Mouse (Mus musculus) embryonic facial prominence, embryonic 14.5 days (tissue): ENCODE measurements around the gene Il11. TPM values are rescaled to one million over a fixed set of nuclear protein-coding genes. Genes with fewer than 3 reads are reported as not detected.
"Not testable (repeated sequence)": the region's sequence is repeated elsewhere in the genome, so short reads cannot be mapped to it uniquely, and the experiment has no call there.

Experiments
- ATAC-seq: fragments of 200-750 bp; cut with Nextera tagmentation; 2 replicates; pipeline ENCODE4 v1.8.0; 2017; ENCODE audit warnings: low read depth, moderate number of reproducible peaks, moderate TSS enrichment
- DNase-seq: peaks from one replicate; pipeline ENCODE4 v3.0.0-alpha.2; 2015; ENCODE audit warnings: low spot score
- H3K27ac ChIP-seq: fragments of 300-500 bp; sonication (generic); replicated peaks from 2 replicates; pipeline ENCODE4 v1.5.1; 2014; ENCODE audit warnings: low read depth, mild to moderate bottlenecking, low read length, moderate library complexity
- H3K27me3 ChIP-seq: fragments of 300-500 bp; sonication (generic); replicated peaks from 2 replicates; pipeline ENCODE4 v1.6.1; 2014; ENCODE audit warnings: low read length; ENCODE audit not compliant: control insufficient read depth, insufficient read depth
- H3K36me3 ChIP-seq: fragments of 300-500 bp; sonication (generic); 2 replicates; pipeline ENCODE4 v1.6.1; 2014; ENCODE audit warnings: low read length, mixed read lengths; ENCODE audit not compliant: control insufficient read depth, insufficient read depth
- H3K4me1 ChIP-seq: fragments of 300-500 bp; sonication (generic); 2 replicates; pipeline ENCODE4 v1.6.1; 2014; ENCODE audit warnings: antibody characterized with exemption, low read length; ENCODE audit not compliant: control insufficient read depth, insufficient read depth
- H3K4me2 ChIP-seq: fragments of 300-500 bp; sonication (generic); 2 replicates; pipeline ENCODE4 v1.6.1; 2014; ENCODE audit warnings: low read depth, mild to moderate bottlenecking, low read length, moderate library complexity, mixed read lengths
- H3K4me3 ChIP-seq: fragments of 300-500 bp; sonication (generic); 2 replicates; pipeline ENCODE4 v1.5.1; 2014; ENCODE audit warnings: low read depth, mild to moderate bottlenecking, low read length
- H3K9ac ChIP-seq: fragments of 300-500 bp; sonication (generic); 2 replicates; pipeline ENCODE4 v1.6.1; 2014; ENCODE audit warnings: low read depth, mild to moderate bottlenecking, low read length, moderate library complexity, mixed read lengths
- H3K9me3 ChIP-seq: fragments of 300-500 bp; sonication (generic); 2 replicates; pipeline ENCODE4 v1.6.1; 2016; ENCODE audit warnings: low read length; ENCODE audit not compliant: control insufficient read depth
- WGBS: fragments of 180-500 bp; shearing (Covaris S2); extraction: QIAGEN DNeasy Blood & Tissue Kit; methylation state at CpG from one replicate; pipeline ENCODE4 v1.1.7; 2014; 5-methylcytosine and 5-hydroxymethylcytosine counted together
- polyA plus RNA-seq: library from polyadenylated mRNA; unstranded; fragments of >200 nt; fragmentation: Nextera tagmentation; extraction: Ambion mirVana; gene quantifications from 2 replicates; pipeline ENCODE4 v1.2.1, GENCODE M21; 2014

Il11 gene
- 0.13 TPM in 1 of 2 replicates, not detected in the other for polyA plus RNA-seq

- Histone ChIP-seq H3K27me3 (peaks cover 21% of the 10 kb centered on the region), H3K36me3 (no peaks in the 10 kb centered on the region), H3K9me3 (no peaks in the 10 kb centered on the region), H3K4me1 (no peaks in the 10 kb centered on the region), H3K4me2 (no peak within 1 kb of the TSS), H3K9ac (no peak within 1 kb of the TSS), H3K27ac (no peak within 1 kb of the TSS), H3K4me3 (no peak within 1 kb of the TSS)
- no peak for ATAC-seq
- no peak for DNase-seq
- WGBS: 72% methylated on average over 2 of the region's 2 CpGs
Observed at GRCm38 (mm10) chr7:4782759-4783158, at the start of gene Il11, which contains the start of gene Tmem190. Gene Il11, minus strand, starts transcription at chr7:4782859. Gene Tmem190, plus strand, starts transcription at chr7:4782937.

GRCm38 (mm10) chr7:4830476-4830875, 47.8 kb upstream of the Il11 start:
- Histone ChIP-seq H3K27ac (no peak overlapping the region), H3K4me2 (no peak overlapping the region), H3K9ac (no peak overlapping the region), H3K9me3 (no peaks in the 10 kb centered on the region), H3K27me3 (peaks cover 31% of the 10 kb centered on the region), H3K4me1 (no peaks in the 10 kb centered on the region), H3K4me3 (no peak overlapping the region), H3K36me3 (no peaks in the 10 kb centered on the region)
- ATAC-seq (no peak), DNase-seq (no peak)
- 8% methylated on average over 12 of the region's 12 CpGs for WGBS

- DNase-seq (no peak), ATAC-seq (no peak)
- Histone ChIP-seq H3K4me3 (no peak overlapping the region), H3K4me1 (no peaks in the 10 kb centered on the region), H3K27ac (no peak overlapping the region), H3K9ac (no peak overlapping the region), H3K36me3 (no peaks in the 10 kb centered on the region), H3K27me3 (no peaks in the 10 kb centered on the region), H3K4me2 (no peak overlapping the region), H3K9me3 (no peaks in the 10 kb centered on the region)
- 43% methylated on average over 4 of the region's 4 CpGs for WGBS
Observed at GRCm38 (mm10) chr7:4825365-4825764, 42.7 kb upstream of the Il11 start.

GRCm38 (mm10) chr7:4822162-4822907, 39.7 kb upstream of the Il11 start:
- H3K27ac ChIP-seq: no peak overlapping the region

GRCm38 (mm10) chr7:4821690-4822089, 39.0 kb upstream of the Il11 start:
- no peak overlapping the region for H3K4me2 ChIP-seq
- no peak overlapping the region for H3K9ac ChIP-seq
- ATAC-seq (no peak), DNase-seq (no peak)
- H3K9me3 ChIP-seq: no peaks in the 10 kb centered on the region
- H3K4me1 ChIP-seq: no peaks in the 10 kb centered on the region
- no peaks in the 10 kb centered on the region for H3K36me3 ChIP-seq
- H3K27me3 ChIP-seq: no peaks in the 10 kb centered on the region
- H3K4me3 ChIP-seq: no peak overlapping the region
- no peak overlapping the region for H3K27ac ChIP-seq
- WGBS: 68% methylated on average over 4 of the region's 4 CpGs

More at GRCm38 (mm10) chr7:4822162-4822907, 39.7 kb upstream of the Il11 start:
- Histone ChIP-seq H3K27me3 (no peaks in the 10 kb centered on the region), H3K9ac (no peak overlapping the region), H3K4me3 (no peak overlapping the region), H3K9me3 (no peaks in the 10 kb centered on the region), H3K4me2 (no peak overlapping the region), H3K36me3 (no peaks in the 10 kb centered on the region), H3K4me1 (no peaks in the 10 kb centered on the region)
- ATAC-seq (no peak), DNase-seq (no peak)
- WGBS: 52% methylated on average over 6 of the region's 6 CpGs

- not testable (repeated sequence) for H3K27ac ChIP-seq, H3K9ac ChIP-seq, ATAC-seq, H3K36me3 ChIP-seq, DNase-seq, H3K4me3 ChIP-seq, H3K27me3 ChIP-seq, H3K9me3 ChIP-seq, H3K4me1 ChIP-seq, H3K4me2 ChIP-seq
- 84% methylated on average over 7 of the region's 7 CpGs for WGBS
Observed at GRCm38 (mm10) chr7:4820925-4821324, 38.3 kb upstream of the Il11 start.

GRCm38 (mm10) chr7:4816559-4816958, 33.9 kb upstream of the Il11 start:
- Histone ChIP-seq H3K4me1 (peaks cover 6% of the 10 kb centered on the region; the same call in 1 of the 2 replicates), H3K4me3 (no peak overlapping the region), H3K27me3 (no peaks in the 10 kb centered on the region), H3K4me2 (no peak overlapping the region), H3K9ac (no peak overlapping the region), H3K9me3 (no peaks in the 10 kb centered on the region), H3K36me3 (no peaks in the 10 kb centered on the region), H3K27ac (no peak overlapping the region)
- DNase-seq: no peak
- ATAC-seq: no peak

GRCm38 (mm10) chr7:4813105-4813791, 30.6 kb upstream of the Il11 start:
- Histone ChIP-seq H3K9ac (peak overlapping the region; percentile 67), H3K36me3 (peaks cover 25% of the 10 kb centered on the region), H3K4me3 (peak overlapping the region; percentile 97), H3K4me2 (peak overlapping the region; percentile 62), H3K9me3 (no peaks in the 10 kb centered on the region), H3K27me3 (no peaks in the 10 kb centered on the region), H3K27ac (peak overlapping the region; percentile 89), H3K4me1 (peaks cover 21% of the 10 kb centered on the region)
- DNase-seq (no peak), ATAC-seq (no peak)
- 23% methylated on average over 8 of the region's 8 CpGs for WGBS
